Mouse (Mus musculus): Measurements from ENCODE around the gene Scaf4. TPM values are rescaled to one million over a fixed set of nuclear protein-coding genes. Genes with fewer than 3 reads are reported as not detected.

The Scaf4 gene
- polyA plus RNA-seq, 1 experiment from 2014 or later, result 17.5 TPM

DNA sequence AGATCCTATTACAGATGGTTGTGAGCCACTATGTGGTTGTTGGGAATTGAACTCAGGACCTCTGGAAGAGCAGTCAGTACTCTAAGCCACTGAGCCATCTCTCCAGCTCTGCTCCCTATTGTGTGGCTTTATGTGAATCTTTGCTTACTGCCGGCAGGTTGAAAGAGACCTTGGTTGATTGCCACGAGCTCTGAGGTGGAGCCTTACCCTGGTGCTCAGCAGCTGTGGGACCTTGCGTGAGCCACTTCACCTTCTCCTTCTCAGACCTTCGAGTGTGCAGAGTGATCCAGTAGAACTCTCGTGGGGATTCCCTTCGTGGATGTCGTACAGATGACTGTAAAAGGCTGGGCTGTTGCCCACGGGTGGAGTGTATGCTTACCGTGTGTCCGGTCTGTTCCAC is 17.4 kb upstream of the Scaf4 start:
- Histone ChIP-seq H3K36me3 (ENCODE audit: control insufficient read depth, insufficient read depth, low read length) (no peaks in the 10 kb centered on the region), H3K27ac (replicated peaks in 1 of 2; ENCODE audit: control insufficient read depth in 1 of 2, insufficient read depth in 1 of 2, low read depth in 2 of 2, low read length in 2 of 2) (no peak overlapping the region), H3K4me1 (ENCODE audit: control insufficient read depth in 2 of 2, insufficient read depth in 2 of 2, low read length in 2 of 2) (peaks cover 7 to 13% of the 10 kb centered on the region in 2 experiments), H3K4me2 (ENCODE audit: low read length) (no peak overlapping the region), H3K9ac (ENCODE audit: low read length) (no peak overlapping the region), H3K9me3 (ENCODE audit: control insufficient read depth, low read length) (no peaks in the 10 kb centered on the region), H3K27me3 (ENCODE audit: control insufficient read depth, insufficient read depth, low read length) (no peaks in the 10 kb centered on the region; the same call in 1 of the 2 replicates), H3K4me3 (ENCODE audit: control insufficient read depth in 1 of 2, insufficient read depth in 1 of 2, low read depth in 1 of 2, low read length in 2 of 2) (no peak overlapping the region)
- 82% methylated on average over 10 of the region's 10 CpGs for WGBS
- no peak for ATAC-seq (ENCODE audit: insufficient number of reproducible peaks, insufficient read depth, low FRiP score, low read depth)

DNA sequence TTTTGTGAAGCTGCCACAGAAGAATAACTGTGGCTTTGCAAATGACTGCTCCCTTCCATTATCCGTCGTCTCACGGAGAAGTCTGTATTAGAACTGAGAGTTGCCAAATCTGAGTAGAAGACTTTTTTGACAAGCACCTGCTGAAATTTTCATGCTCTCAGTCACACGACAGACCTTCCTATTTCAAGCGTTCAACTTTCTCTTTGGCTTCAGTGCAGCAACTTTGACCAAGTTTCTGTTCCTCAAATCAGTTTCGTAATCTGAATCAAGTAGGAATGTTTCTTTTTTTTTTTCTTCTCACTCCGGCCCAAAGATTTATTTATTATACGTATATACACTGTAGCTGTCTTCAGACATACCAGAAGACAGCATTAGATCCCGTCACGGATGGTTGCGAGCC is 16.6 kb upstream of the Scaf4 start:
- Histone ChIP-seq H3K4me1 (ENCODE audit: control insufficient read depth in 2 of 2, insufficient read depth in 2 of 2, low read length in 2 of 2) (peaks cover 7 to 13% of the 10 kb centered on the region in 2 experiments), H3K36me3 (ENCODE audit: control insufficient read depth, insufficient read depth, low read length) (no peaks in the 10 kb centered on the region), H3K27ac (replicated peaks in 1 of 2; ENCODE audit: control insufficient read depth in 1 of 2, insufficient read depth in 1 of 2, low read depth in 2 of 2, low read length in 2 of 2) (no peak overlapping the region), H3K4me2 (ENCODE audit: low read length) (no peak overlapping the region), H3K27me3 (ENCODE audit: control insufficient read depth, insufficient read depth, low read length) (no peaks in the 10 kb centered on the region; the same call in 1 of the 2 replicates), H3K4me3 (ENCODE audit: control insufficient read depth in 1 of 2, insufficient read depth in 1 of 2, low read depth in 1 of 2, low read length in 2 of 2) (no peak overlapping the region), H3K9ac (ENCODE audit: low read length) (no peak overlapping the region), H3K9me3 (ENCODE audit: control insufficient read depth, low read length) (no peaks in the 10 kb centered on the region)
- WGBS, result 92% methylated on average over 11 of the region's 11 CpGs
- no peak for ATAC-seq (ENCODE audit: insufficient number of reproducible peaks, insufficient read depth, low FRiP score, low read depth)

DNA sequence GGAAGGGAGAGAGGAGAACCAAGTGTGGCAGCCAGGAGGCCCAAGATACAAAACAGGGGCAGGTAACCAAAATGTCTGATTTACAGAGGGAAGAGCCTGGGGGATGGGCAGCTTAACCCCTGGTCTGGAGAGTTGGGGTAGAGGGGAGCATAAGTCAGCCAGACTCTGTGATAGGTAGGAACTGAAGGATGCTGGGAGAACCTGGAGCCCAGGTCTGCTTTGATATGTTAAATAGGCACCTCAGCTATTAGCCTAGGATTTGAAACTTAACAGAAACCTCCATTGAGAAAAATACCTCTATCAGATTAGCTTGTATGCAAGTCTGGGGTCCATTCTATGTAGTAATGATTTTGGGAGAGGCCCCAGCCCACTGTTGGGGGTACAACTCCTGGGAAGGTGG is 15.3 kb upstream of the Scaf4 start:
- Histone ChIP-seq H3K4me1 (ENCODE audit: control insufficient read depth in 2 of 2, insufficient read depth in 2 of 2, low read length in 2 of 2) (peaks cover 7 to 13% of the 10 kb centered on the region in 2 experiments), H3K4me3 (ENCODE audit: control insufficient read depth in 1 of 2, insufficient read depth in 1 of 2, low read depth in 1 of 2, low read length in 2 of 2) (no peak overlapping the region), H3K9me3 (ENCODE audit: control insufficient read depth, low read length) (peaks cover 3% of the 10 kb centered on the region; the same call in 1 of the 2 replicates), H3K27ac (replicated peaks in 1 of 2; ENCODE audit: control insufficient read depth in 1 of 2, insufficient read depth in 1 of 2, low read depth in 2 of 2, low read length in 2 of 2) (no peak overlapping the region), H3K4me2 (ENCODE audit: low read length) (no peak overlapping the region), H3K27me3 (ENCODE audit: control insufficient read depth, insufficient read depth, low read length) (no peaks in the 10 kb centered on the region; the same call in 1 of the 2 replicates), H3K9ac (ENCODE audit: low read length) (no peak overlapping the region), H3K36me3 (ENCODE audit: control insufficient read depth, insufficient read depth, low read length) (no peaks in the 10 kb centered on the region)
- no peak for ATAC-seq (ENCODE audit: insufficient number of reproducible peaks, insufficient read depth, low FRiP score, low read depth)

DNA sequence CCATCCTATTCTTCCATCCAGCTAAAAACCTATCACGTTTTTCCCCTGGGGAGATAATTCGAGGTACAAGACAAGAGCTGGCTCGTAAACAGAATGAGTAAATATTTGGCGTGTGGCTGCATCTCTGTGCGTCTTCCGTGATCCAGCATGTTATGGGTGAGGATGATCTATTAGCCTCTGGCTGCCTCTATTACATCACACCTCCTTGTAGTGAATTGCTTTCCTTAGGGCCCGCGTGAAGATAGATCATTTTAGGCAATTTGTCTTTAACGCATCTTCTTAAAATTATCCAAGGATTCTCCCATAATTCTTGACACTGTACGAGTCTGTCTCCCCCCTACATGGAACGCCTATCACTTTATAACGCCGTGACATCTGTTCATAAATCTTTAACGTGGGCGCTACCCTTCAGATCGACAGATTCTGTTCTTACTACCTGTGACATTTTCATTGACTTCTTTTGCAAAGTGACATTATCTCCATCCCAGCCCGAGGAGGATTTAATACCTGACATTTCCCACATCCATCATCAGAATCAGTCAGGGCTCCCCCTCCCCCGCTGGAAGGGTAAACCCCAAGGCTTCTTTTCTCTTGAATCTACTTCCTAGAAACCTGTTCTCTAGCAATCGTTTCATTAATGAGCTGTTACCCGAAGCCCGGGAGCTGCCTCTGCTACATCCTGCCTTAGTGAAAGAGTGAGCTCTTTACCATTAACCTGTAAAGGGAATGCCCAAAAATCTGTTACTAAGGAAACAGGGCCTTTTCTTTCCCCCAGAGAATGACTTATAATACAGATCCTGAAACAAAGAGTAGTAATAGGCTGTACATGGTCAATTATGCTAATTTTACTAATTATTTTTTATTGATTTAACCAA is 14.4 kb upstream of the Scaf4 start:
- no peak overlapping the region for H3K9ac ChIP-seq (ENCODE audit: low read length)
- no peak for ATAC-seq (ENCODE audit: insufficient number of reproducible peaks, insufficient read depth, low FRiP score, low read depth)
- H3K9me3 ChIP-seq (ENCODE audit: control insufficient read depth, low read length), result peaks cover 3% of the 10 kb centered on the region; the same call in 1 of the 2 replicates
- H3K4me2 ChIP-seq (ENCODE audit: low read length), result peak overlapping the region; percentile 24
- H3K4me3 ChIP-seq (ENCODE audit: control insufficient read depth in 1 of 2, insufficient read depth in 1 of 2, low read depth in 1 of 2, low read length in 2 of 2), result no peak overlapping the region
- 27% methylated on average over 21 of the region's 21 CpGs for WGBS
- H3K27me3 ChIP-seq (ENCODE audit: control insufficient read depth, insufficient read depth, low read length), result no peaks in the 10 kb centered on the region; the same call in 1 of the 2 replicates
- no peaks in the 10 kb centered on the region for H3K36me3 ChIP-seq (ENCODE audit: control insufficient read depth, insufficient read depth, low read length)
- no peak overlapping the region for H3K27ac ChIP-seq (replicated peaks in 1 of 2; ENCODE audit: control insufficient read depth in 1 of 2, insufficient read depth in 1 of 2, low read depth in 2 of 2, low read length in 2 of 2)
- peaks cover 5 to 11% of the 10 kb centered on the region in 2 experiments for H3K4me1 ChIP-seq (ENCODE audit: control insufficient read depth in 2 of 2, insufficient read depth in 2 of 2, low read length in 2 of 2)

DNA sequence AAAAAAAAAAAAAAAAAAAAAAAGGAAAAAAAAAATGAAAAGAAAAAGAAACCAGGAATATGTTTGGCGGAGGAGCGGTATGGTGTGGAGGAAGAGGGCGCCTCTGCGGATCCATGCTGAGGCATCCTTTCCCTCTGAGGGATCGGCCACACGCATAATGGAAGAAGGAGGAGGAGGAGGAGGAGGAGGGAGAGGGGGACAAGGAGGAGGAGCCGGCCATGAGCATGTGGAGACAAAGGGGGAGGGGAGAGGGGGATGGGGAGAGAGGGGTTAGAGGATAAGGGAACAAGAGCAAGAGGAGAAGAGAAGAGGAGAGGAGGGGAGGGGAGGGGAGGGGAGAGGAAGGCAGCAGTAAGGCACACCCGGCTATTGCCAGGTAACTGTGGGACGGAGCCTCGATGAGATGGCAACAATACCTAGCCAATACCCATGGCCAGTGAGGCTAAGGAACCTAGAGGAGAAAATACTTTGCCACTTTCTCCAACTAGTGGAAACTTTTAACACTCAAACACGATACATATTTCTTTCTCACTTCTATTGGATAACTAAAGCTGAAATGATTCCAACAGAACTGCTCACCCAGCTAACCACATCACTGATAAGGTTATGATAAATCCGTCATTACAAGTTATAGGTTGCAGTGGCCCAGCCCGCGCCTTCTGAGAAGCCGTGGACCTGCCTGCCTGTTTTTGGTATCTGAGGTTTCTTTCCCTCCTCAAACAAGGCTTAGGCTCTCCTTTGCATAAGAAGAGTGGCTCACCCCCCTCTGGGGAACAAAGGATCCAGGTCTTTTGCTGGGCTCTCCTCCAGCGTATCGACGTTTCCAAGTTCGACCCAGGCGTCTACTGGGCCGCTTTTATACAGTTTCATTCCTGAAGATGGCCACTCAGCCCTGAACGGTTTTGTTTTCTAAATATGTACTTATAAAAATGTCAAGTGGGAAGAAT is 13.4 kb upstream of the Scaf4 start:
- no peak overlapping the region for H3K4me3 ChIP-seq (ENCODE audit: control insufficient read depth in 1 of 2, insufficient read depth in 1 of 2, low read depth in 1 of 2, low read length in 2 of 2)
- no peaks in the 10 kb centered on the region; the same call in 1 of the 2 replicates for H3K27me3 ChIP-seq (ENCODE audit: control insufficient read depth, insufficient read depth, low read length)
- no peak overlapping the region for H3K27ac ChIP-seq (replicated peaks in 1 of 2; ENCODE audit: control insufficient read depth in 1 of 2, insufficient read depth in 1 of 2, low read depth in 2 of 2, low read length in 2 of 2)
- peaks cover 3% of the 10 kb centered on the region; the same call in 1 of the 2 replicates for H3K9me3 ChIP-seq (ENCODE audit: control insufficient read depth, low read length)
- peaks cover 0 to 2% of the 10 kb centered on the region in 2 experiments; a peak in 2 of 4 replicates for H3K4me1 ChIP-seq (ENCODE audit: control insufficient read depth in 2 of 2, insufficient read depth in 2 of 2, low read length in 2 of 2)
- H3K4me2 ChIP-seq (ENCODE audit: low read length), result peak overlapping the region; percentile 24
- no peaks in the 10 kb centered on the region for H3K36me3 ChIP-seq (ENCODE audit: control insufficient read depth, insufficient read depth, low read length)
- no peak for ATAC-seq (ENCODE audit: insufficient number of reproducible peaks, insufficient read depth, low FRiP score, low read depth)
- WGBS, result 21% methylated on average over 21 of the region's 22 CpGs
- no peak overlapping the region for H3K9ac ChIP-seq (ENCODE audit: low read length)

DNA sequence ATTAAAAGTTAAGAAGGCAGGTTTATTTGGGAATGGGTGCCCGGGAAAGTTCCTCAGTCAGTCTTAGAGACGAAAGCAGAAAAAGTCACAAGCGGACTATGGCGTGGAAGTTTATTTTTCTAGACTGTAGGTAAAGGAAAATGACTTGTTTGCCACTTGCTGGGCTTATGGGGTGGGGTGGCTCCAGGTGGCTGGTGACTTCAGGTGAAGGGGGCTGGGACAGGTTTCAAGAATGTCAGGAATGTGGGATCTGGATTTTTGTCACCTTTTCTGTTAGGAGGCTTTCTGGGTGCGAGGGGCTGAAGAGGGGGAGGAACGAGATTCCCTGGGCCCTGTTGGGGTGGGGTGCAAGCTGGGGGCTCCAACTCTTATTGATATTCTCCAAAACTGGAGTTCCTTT is 7.4 kb upstream of the Scaf4 start:
- Histone ChIP-seq H3K4me3 (ENCODE audit: control insufficient read depth in 1 of 2, insufficient read depth in 1 of 2, low read depth in 1 of 2, low read length in 2 of 2) (no peak overlapping the region), H3K27me3 (ENCODE audit: control insufficient read depth, insufficient read depth, low read length) (no peaks in the 10 kb centered on the region), H3K9me3 (ENCODE audit: control insufficient read depth, low read length) (peaks cover 3% of the 10 kb centered on the region; the same call in 1 of the 2 replicates), H3K9ac (ENCODE audit: low read length) (no peak overlapping the region), H3K36me3 (ENCODE audit: control insufficient read depth, insufficient read depth, low read length) (no peaks in the 10 kb centered on the region), H3K4me1 (ENCODE audit: control insufficient read depth in 2 of 2, insufficient read depth in 2 of 2, low read length in 2 of 2) (peaks cover 0 to 4% of the 10 kb centered on the region in 2 experiments; a peak in 2 of 4 replicates), H3K27ac (replicated peaks in 1 of 2; ENCODE audit: control insufficient read depth in 1 of 2, insufficient read depth in 1 of 2, low read depth in 2 of 2, low read length in 2 of 2) (no peak overlapping the region), H3K4me2 (ENCODE audit: low read length) (no peak overlapping the region)
- no peak for ATAC-seq (ENCODE audit: insufficient number of reproducible peaks, insufficient read depth, low FRiP score, low read depth)
- 28% methylated on average over 6 of the region's 6 CpGs for WGBS

DNA sequence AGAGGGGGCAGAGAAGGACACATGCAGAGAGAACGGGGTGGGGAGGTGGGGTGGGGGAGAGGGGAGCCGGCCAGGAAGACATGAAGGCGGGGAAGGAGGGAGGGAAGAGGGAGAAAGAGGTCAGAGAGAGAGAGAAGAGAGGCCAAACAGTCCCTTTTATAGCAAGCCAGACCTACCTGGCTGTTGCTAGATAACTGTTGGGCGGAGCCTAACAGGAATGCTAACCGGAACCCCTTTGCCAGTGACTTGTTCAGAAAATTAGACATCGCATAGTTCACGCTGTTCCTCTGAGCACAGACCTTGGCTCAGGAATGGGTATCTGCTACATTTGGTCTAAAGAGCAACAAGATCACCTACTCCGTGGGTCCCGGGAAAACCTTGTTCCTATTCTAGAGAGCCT is 6.7 kb upstream of the Scaf4 start:
- no peak overlapping the region for H3K27ac ChIP-seq (replicated peaks in 1 of 2; ENCODE audit: control insufficient read depth in 1 of 2, insufficient read depth in 1 of 2, low read depth in 2 of 2, low read length in 2 of 2)
- no peak for ATAC-seq (ENCODE audit: insufficient number of reproducible peaks, insufficient read depth, low FRiP score, low read depth)
- peaks cover 3% of the 10 kb centered on the region; the same call in 1 of the 2 replicates for H3K9me3 ChIP-seq (ENCODE audit: control insufficient read depth, low read length)
- H3K4me1 ChIP-seq (ENCODE audit: control insufficient read depth in 2 of 2, insufficient read depth in 2 of 2, low read length in 2 of 2), result peaks cover 0 to 4% of the 10 kb centered on the region in 2 experiments; a peak in 2 of 4 replicates
- H3K36me3 ChIP-seq (ENCODE audit: control insufficient read depth, insufficient read depth, low read length), result no peaks in the 10 kb centered on the region
- H3K4me3 ChIP-seq (ENCODE audit: control insufficient read depth in 1 of 2, insufficient read depth in 1 of 2, low read depth in 1 of 2, low read length in 2 of 2), result no peak overlapping the region
- H3K9ac ChIP-seq (ENCODE audit: low read length), result no peak overlapping the region
- WGBS, result 49% methylated on average over 9 of the region's 9 CpGs
- peak overlapping the region; percentile 31; the same call in 1 of the 2 replicates for H3K4me2 ChIP-seq (ENCODE audit: low read length)
- H3K27me3 ChIP-seq (ENCODE audit: control insufficient read depth, insufficient read depth, low read length), result no peaks in the 10 kb centered on the region

All from heart, embryonic 14.5 days (tissue).